Mouse (Mus musculus) heart, postnatal 0 days (tissue): ENCODE results near the gene Pglyrp3.

Experiments
- CTCF ChIP-seq: IDR thresholded peaks from 2 replicates; pipeline ENCODE4 v1.5.1; 2016; ENCODE audit warnings: antibody characterized with exemption, control low read depth, low read depth
- EP300 ChIP-seq: IDR thresholded peaks from 2 replicates; pipeline ENCODE4 v1.6.1; 2016; ENCODE audit warnings: antibody characterized with exemption, low read depth

DNA sequence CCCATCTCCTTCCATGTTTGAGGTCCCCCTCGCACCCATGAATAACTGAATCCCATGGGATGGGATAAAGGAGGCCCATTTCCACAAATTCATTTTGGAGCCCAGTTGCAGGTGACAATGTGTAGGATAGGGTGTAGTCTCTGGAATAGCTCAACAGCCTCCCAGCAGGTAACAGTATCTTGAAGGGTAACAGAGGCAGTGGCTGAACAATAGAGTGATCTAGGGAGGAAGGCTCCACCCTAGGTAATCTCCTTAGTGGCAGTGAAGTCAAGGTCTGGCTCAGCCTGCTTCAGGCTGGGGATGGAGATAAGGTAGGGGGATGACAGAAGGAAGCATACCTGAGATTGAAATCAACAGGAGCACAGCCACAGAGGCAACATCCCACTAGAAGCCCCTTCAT lies 3.4 kb upstream of the Pglyrp3 start:
- TF ChIP-seq EP300 = no peak
- no peak for TF ChIP-seq CTCF
